Mouse (Mus musculus): ENCODE measurements around the gene Fgfr2.
A peak's percentile ranks its signal among the peaks of the same experiment; 100 is the strongest.

The Fgfr2 gene

DNA sequence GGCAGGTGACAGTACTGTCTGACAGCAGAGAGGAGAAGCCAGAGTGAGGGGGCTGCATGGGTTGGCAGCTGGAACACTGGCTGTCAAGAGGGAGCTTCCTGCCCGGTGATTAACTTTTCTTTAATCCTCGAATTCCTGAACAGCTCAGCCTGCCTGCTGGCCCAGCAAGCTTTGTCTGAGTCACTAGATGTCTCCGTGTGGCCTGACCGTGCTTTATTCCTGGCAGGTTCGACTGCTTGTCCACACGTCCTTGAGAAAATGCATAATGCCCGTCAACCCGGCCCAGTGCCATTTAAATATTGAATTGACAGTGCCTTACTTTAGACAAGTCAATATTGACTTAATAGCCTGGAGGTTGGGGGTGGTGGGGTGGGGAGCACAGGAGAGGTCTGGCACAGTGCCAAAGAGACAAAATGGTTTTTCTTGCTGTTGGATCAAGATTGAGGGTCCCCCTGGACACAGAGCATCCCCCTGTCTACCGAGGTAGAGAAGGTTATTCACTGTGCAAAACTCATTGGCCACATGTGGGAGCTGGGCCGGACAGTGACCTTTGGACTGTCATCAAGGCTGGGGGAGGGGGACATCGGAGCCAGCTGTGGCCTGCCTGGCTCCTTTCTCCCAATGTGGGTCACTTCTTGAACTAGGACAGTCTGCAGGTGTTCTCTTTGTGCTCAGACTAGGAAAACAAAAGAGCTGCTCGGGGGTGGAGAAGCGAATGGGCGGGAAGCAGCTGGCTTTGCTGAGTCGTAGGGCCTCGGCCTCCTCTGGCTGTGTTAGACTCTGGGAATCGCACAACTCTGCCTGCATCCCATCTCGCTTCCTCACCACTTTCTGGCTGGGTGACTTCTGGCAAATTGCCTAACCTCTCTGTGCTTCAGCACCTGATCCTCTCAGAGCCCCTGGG, 2287.9 kb downstream of the Fgfr2 start:
- peak; percentile 79 to 82 for DNase-seq (ENCODE audit: inconsistent age in 2 of 2, low spot score in 1 of 2)

DNA sequence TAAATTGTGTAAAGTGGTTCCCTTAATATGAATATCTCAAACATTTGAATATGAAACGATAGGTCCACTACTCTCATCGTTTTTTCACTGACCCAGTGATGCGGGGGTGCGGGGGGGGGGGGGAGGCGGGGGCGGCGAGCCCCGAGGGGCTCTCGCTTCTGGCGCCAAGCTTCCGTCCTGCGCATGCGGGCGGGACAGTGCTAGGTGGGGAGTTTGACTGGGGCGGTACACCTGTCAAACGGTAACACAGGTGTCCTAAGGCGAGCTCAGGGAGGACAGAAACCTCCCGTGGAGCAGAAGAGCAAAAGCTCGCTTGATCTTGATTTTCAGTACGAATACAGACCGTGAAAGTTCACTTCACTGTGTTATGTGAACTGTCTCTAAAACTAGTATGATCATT, 2288.9 kb downstream of the Fgfr2 start:
- peak in 1 of 2 experiments; percentile 46 for DNase-seq (ENCODE audit: inconsistent age in 2 of 2, low spot score in 1 of 2)

DNA sequence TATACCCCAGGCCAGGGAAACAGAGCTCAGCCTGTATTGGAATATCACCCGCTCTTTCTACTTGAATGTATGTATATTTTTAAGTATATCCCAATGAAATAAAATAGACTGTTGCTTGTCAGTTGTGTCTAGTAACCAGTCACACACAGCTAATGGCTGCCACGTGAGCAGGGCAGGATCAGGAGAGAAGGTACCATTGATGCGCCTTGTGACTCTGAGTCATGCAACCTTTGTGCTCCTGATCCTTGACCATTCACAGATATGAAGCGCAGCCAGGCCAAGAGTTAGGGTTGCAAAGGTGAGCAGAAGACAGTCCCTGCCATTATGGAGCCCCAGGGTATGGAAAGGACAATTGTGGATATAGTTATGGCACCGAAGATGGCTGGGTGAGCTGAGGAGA, 2291.6 kb downstream of the Fgfr2 start:
- DNase-seq (ENCODE audit: inconsistent age in 2 of 2, low spot score in 1 of 2), result no peak

DNA sequence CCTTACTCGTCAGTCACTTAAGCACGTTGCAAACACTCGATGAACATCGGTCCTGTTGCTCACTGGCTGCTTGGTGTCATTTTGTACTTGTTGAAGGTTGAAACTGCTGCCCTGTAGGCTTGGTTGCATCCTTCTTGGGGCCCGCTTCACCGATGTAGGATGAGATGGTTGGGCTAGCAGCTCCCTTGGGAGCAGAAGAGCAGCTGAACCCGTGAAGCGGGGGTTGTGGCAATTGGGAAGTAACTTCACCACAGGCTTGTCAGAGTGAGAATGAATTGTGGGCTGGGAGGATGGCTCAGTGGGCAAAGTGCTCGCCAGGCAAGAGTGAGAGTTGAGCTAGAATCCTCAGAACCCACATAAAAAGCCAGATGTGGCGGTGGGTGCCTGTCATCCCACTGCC, 2294.7 kb downstream of the Fgfr2 start:
- DNase-seq (ENCODE audit: inconsistent age in 2 of 2, low spot score in 1 of 2), result no peak

DNA sequence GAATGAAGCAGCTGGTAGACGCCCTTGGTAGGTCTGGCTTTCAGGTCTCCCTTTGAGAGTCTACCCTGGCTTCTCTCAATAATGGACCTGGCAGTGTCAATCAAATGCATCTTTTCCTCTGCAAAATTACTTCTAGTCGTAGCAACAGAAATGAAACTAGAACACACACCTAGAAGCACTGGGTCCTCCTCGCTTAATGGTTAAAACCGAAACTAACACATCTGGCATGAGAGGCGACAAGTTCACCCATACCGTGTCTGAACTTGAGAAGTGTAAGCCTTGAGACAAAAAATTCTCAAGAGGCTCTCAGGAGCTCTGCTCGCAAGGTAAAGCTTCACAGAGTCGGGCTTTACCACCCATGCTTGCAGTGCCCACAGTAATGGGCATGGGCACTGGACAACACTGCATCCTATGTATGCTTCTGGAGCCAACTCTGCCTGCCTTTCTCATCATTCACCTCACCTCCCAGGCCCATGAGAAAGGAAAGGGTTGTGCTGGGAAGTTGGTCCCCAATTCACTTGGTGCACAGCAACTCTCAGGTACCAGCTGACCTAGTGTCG, 2295.2 kb downstream of the Fgfr2 start:
- no peak for DNase-seq (ENCODE audit: inconsistent age in 2 of 2, low spot score in 1 of 2)

DNA sequence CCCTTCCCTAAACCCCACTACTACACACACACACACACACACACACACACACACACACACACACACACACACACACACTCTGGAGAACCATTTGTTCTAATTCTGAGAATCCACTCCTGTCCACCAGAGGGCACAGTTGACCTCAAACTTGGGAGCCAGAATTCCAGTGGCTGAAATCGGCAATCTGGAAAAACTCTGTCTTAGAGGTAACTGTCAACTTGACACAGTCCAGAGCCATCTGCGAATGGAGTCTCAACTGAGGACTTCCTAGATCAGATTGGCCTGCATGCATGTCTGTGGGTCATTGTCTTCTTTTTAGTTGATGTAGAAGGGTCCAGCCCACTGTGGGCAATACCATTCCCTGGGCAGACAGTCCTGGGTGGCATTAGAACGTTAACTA, 2295.7 kb downstream of the Fgfr2 start:
- peak; percentile 46 to 85 for DNase-seq (ENCODE audit: inconsistent age in 2 of 2, low spot score in 1 of 2)

DNA sequence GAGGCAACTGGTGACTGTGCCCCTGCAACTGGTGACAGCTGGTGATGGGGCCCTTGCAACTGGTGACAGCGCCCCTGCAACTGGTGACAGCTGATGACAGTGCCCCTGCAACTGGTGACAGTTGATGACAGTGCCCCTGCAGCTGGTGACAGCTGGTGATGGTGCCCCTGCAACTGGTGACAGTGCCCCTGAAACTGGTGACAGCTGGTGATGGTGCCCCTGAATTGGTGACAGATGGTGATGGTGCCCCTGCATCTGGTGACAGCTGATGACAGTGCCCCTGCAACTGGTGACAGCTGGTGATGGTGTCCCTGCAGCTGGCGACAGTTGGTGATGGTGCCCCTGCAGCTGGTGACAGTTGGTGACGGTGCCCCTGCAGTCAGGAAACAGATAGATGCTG, 2296.8 kb downstream of the Fgfr2 start:
- no peak for DNase-seq (ENCODE audit: inconsistent age in 2 of 2, low spot score in 1 of 2)

DNA sequence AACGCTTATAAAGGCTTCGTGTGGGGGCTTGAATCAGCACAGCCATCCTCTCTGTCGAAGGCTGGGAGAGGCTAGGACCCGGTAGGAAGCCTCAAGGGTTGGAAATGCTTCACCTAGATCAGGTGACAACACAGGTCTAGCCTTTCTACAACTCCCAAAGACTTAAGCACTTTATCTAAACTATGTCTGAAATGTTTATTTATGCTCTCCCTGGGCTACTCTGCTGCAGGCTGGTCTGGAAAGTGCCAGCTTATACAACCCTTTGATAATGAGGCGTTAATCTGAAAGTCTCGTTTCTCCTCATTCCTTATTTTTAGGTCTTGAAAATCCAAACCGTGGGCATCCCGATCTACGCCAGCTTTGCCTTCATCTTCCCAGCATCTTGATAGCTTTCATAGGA, 2299.2 kb downstream of the Fgfr2 start:
- DNase-seq (ENCODE audit: inconsistent age in 2 of 2, low spot score in 1 of 2), result no peak

DNA sequence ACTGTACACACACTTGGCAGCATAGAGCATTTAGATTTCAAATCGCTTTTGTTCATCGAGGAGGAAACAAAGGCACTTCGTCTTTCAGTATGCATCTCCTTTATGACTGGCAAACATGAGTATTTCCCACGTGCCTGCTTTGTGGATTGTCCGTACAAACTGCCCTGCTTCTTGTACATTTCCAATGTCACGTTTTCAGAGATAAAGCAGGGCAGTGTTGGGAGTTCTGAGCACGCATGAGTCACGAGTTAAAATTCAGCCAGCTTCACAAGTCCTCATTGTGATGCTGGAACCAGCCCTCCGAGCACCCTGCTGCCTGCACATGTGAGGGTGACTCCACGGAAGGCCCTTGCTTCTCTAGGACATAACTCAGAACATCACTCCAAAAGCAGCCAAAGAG, 2303.5 kb downstream of the Fgfr2 start:
- DNase-seq (ENCODE audit: inconsistent age in 2 of 2, low spot score in 1 of 2), result peak; percentile 49 to 53

DNA sequence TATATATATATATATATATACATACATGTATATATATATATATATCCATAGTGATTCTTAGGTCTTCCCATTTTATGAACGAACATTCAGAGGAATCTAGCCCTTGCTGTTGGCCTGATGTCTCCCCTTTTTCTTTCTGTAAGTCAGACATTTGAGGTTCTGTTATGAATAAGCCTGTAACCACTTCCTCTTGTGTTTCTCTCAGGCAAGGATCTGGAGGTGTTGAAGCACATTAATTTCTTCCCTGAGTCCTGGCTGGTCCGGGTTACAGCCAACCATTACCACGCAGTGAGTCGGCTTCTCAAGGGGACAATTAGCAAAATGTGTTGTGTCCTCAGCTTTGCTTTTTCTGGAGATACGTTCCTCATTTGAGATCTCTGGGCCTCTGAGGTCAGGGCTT, 2304.3 kb downstream of the Fgfr2 start:
- DNase-seq (ENCODE audit: inconsistent age in 2 of 2, low spot score in 1 of 2), result no peak

DNA sequence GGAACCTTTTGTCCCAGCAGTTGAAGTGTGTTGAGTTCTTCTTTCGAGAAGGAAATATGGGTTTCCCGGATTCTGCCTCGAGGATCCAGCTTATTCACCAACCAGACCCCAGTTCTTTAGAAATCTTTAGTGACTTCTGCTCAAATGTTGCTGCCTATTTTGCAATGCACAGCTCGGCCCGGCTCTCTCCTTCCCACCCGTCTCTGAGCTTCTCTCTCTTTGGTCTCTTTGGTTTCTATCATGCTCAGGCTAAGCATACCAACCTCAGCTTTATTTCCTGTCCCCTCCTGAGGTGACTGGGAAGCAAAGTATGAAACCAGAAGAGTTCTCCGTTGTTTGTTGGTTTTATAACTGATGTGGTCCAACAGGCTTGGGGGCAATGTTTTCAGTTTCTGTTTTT, 2306.9 kb downstream of the Fgfr2 start:
- no peak for DNase-seq (ENCODE audit: inconsistent age in 2 of 2, low spot score in 1 of 2)

DNA sequence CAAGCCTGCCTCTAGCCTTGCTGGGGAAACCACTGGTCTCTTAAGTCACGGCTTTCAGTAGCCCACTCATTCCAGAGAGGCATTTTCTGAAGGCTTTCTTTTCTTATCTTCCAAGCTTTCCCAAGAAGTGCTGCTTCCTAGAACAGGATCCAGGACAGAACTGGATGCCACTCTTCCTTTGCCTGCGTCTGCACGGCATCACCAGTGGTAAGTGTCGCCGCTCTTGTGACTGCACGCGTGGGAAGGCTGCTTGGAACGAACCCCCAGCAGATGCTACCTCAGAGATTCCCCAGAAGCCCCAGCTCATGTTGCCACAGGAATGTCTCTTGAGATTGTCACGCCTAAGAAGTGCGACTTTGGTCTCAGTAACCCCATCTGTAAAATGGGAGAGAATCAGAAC, 2307.5 kb downstream of the Fgfr2 start:
- no peak for DNase-seq (ENCODE audit: inconsistent age in 2 of 2, low spot score in 1 of 2)

DNA sequence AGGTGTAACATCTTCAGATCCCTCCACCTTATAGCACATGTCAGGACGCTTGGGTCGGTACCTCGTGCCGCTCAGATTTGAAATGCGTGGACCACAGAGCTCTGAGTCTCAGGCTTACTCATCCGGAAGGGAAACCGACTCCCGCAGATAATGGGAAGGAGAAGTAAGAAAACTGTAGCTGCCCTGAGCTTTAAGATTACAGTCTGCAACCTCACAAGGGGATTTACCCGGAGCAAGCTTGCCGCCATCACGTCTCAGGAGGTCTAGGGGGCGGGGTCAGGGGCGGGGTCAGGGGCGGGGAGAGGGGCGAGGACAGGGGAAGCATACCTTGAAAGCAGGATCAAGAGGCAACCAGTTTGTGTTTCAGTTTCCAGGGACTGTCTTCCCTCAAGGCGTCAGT, 2310.7 kb downstream of the Fgfr2 start:
- DNase-seq (ENCODE audit: inconsistent age in 2 of 2, low spot score in 1 of 2), result no peak

DNA sequence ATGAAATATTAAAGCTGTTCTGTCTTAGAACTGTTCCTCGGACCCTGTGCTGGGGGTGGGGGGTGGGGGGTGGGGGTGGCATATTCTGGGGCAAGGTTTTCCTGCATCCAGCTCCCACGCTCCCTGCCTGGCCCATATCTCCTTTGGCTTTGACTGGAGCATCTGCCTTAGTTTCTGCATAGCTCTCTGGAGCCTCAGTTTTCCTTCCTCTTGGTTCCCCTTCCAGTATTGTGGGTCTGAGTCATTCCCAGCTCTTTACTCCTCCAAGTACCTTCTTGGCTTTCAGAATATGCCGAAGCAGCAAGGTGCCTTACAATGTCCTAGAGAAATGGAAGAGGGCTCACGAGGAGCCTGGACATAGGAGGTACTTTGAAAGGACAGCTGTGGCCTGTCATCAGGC, 2312.9 kb downstream of the Fgfr2 start:
- no peak for DNase-seq (ENCODE audit: inconsistent age in 2 of 2, low spot score in 1 of 2)

DNA sequence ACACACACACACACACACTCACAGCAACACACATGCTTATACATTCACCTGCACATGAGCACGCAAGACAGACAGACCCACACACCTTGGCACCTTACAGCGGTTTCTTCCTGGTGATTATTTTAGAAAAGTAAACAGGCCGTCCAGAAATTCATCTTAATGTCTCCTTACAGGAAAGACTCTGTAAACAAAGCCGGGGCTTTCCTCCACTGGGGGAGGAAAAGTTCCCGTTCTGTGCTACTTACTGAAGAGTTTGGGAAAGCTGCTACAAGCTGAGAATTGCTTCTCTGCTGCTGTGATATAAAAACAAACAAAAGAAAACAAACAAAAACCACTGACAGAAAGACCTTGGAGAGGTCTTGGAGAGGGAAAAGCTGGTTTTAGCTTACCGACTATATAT, 2314.5 kb downstream of the Fgfr2 start:
- DNase-seq (ENCODE audit: inconsistent age in 2 of 2, low spot score in 1 of 2), result no peak

DNA sequence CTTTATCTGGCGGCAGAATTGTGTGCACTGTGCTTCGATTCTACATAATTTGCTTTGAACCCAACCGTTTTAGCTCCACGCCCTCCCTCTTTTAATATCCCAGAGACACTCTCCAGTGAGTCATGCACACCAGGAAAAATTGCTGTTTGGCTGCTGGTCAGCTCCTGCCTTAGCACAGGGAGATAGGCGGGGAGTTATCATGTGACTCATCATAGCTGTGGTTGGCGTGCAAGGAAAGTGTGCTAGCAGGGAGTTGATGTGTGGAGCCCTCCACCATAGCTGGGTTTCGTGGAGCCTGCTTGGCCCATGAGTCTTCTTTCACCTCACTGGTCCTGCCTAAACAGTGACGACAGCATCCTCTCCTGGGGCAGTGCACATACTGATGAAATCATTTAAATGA, 2315.4 kb downstream of the Fgfr2 start:
- DNase-seq (ENCODE audit: inconsistent age in 2 of 2, low spot score in 1 of 2), result peak; percentile 83 to 89

DNA sequence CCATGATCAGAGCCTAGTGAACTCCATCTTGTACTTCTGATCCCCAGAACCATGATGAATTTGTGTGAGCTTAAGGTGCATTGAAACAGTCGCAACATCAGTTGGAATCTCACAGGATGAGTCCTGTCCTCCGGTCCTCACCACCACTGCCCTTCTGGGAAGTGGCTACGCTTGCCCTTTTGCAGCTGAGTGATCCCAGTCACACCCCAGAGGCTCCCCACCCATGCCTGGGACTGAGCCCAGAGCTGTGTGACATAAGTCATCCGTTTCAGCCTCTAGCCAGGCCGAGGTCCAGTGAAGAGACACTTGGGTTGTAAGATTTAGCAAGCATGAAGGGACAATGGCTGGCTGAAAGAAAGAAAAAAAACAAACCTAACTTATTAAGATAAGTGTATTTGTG, 2318.2 kb downstream of the Fgfr2 start:
- DNase-seq (ENCODE audit: inconsistent age in 2 of 2, low spot score in 1 of 2), result no peak

DNA sequence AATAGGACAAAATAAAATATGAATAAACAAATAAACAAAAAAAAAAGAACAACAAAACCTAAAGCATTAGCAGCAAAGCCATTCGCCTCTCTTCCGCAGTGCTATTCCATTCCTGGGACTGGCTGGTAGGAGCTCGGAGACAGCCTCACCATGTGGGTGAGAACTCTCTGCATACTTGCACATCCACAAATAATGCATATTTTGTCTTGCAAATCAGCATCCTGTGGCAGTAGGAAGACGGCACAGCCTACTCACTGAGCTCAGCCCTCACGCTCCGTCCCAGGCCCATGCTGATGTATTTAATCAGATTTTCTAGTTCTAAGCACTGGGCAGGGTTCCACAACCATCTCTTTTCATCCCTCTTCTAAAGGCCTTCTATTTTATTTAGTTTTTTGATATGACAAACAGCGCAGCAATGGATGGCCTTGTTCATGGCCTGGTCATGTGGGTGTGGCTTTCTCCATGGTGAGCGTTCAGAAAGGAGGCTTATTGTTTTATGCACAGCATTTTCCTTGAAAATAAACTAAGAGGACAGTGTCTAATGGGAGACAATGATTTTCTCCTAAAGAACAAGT, 2319.8 kb downstream of the Fgfr2 start:
- DNase-seq (ENCODE audit: inconsistent age in 2 of 2, low spot score in 1 of 2), result peak; percentile 41 to 80

DNA sequence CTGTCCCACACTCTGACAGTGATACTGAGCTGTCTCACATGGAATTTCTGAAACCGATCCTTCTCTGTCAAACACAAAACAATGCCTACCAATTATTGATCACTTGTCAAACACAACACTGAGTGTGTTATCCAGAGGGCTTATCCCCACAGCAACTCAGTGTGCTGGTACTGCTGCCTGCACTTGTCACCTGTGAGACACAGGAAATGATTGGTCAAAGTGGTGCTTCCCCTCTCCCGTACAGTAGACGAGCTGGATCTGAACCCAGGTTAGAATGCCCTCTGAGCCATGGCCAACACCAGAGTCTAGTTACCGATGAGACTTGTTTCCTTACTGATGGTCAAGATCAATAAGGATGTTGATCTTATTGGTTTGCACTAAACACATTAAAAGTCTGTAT, 2321.3 kb downstream of the Fgfr2 start:
- DNase-seq (ENCODE audit: inconsistent age in 2 of 2, low spot score in 1 of 2), result no peak

DNA sequence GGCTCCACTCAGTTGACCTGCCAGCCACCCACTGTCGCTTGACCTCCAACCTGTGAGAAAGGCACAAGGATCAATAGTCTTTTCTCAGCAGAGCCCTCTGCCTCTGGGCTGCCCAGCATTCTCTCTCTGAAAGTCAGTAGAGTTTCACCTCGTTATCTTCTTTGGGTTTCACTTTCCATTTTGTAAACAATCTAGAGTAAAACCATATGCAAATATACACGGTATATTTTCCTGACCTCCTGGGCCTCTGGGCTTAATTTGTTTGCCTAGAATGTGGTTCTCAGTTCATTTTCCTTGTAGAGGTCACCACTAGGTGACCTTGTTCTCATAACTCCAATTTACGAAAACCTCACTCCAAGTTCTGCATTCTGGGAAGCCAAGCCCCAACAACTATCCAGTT, 2322.5 kb downstream of the Fgfr2 start:
- DNase-seq (ENCODE audit: inconsistent age in 2 of 2, low spot score in 1 of 2), result no peak

DNA sequence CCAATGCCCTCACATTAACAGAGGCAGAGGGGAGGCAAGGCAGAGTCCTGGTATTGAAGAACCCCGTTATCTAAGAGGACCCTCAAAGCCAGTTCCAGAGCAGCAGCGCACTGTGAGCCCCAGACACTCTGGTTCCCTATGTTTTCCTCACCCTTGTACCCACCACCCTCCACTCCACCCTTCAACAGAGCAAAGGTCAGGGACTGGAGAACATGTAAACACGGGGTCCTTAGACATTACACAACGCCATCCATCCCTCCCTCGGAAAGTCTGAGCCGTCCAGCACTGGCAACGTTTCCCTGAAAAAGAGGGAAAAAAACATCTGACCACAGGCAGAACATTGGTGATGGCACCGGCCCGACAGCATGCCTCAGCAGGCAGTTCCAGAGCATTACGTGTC, 2323.7 kb downstream of the Fgfr2 start:
- no peak for DNase-seq (ENCODE audit: inconsistent age in 2 of 2, low spot score in 1 of 2)

DNA sequence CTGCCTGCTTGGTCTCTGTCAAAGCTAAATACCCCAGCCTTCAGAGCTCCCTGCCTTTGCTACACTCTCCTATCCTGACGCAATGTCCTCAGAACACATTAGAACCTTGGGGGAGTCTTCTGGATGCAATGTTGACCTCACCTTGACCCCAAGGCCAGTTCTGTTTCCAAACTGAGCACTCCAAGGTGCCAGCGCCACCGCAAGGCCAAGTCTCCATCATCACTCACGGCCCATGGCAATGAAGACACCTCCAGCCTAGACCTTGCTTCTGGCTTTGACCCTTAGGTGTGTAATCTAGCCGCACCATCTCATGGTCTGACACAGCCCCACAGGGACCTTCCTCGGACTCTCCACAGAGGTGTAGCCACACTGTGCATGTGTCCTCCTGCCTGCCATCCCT, 2325.6 kb downstream of the Fgfr2 start:
- DNase-seq (ENCODE audit: inconsistent age in 2 of 2, low spot score in 1 of 2), result peak in 1 of 2 experiments; percentile 75
